Mouse (Mus musculus): ENCODE measurements around the gene Icam2. TPM values are rescaled to one million over a fixed set of nuclear protein-coding genes. Genes with fewer than 3 reads are reported as not detected.

The Icam2 gene
- polyA plus RNA-seq, 1 experiment from 2014 or later = 16.1 TPM

GRCm38 (mm10) chr11:106386409-106386808 is 1.5 kb downstream of the Icam2 start:
- Histone ChIP-seq H3K27ac (ENCODE audit: low read depth, low read length) (no peak overlapping the region), H3K27me3 (ENCODE audit: control insufficient read depth, insufficient read depth, low read length) (no peaks in the 10 kb centered on the region), H3K9me3 (ENCODE audit: control insufficient read depth, low read length) (no peaks in the 10 kb centered on the region), H3K9ac (ENCODE audit: low read length) (no peak overlapping the region), H3K4me3 (ENCODE audit: low read depth, low read length) (no peak overlapping the region), H3K4me1 (ENCODE audit: control insufficient read depth, insufficient read depth, low read length) (no peaks in the 10 kb centered on the region), H3K36me3 (ENCODE audit: control insufficient read depth, insufficient read depth, low read length) (no peaks in the 10 kb centered on the region), H3K4me2 (ENCODE audit: low read depth) (no peak overlapping the region)
- WGBS = 86% methylated on average over 3 of the region's 3 CpGs
- ATAC-seq (ENCODE audit: insufficient read depth, low FRiP score, low TSS enrichment) = no peak
- DNase-seq (ENCODE audit: low spot score) = no peak

GRCm38 (mm10) chr11:106383051-106383790 is 4.7 kb downstream of the Icam2 start:
- DNase-seq (ENCODE audit: low spot score) (no peak), ATAC-seq (ENCODE audit: insufficient read depth, low FRiP score, low TSS enrichment) (no peak)
- Histone ChIP-seq H3K9ac (ENCODE audit: low read length) (no peak overlapping the region), H3K4me1 (ENCODE audit: control insufficient read depth, insufficient read depth, low read length) (no peaks in the 10 kb centered on the region), H3K9me3 (ENCODE audit: control insufficient read depth, low read length) (no peaks in the 10 kb centered on the region), H3K4me3 (ENCODE audit: low read depth, low read length) (no peak overlapping the region), H3K36me3 (ENCODE audit: control insufficient read depth, insufficient read depth, low read length) (no peaks in the 10 kb centered on the region), H3K27ac (ENCODE audit: low read depth, low read length) (no peak overlapping the region), H3K4me2 (ENCODE audit: low read depth) (no peak overlapping the region), H3K27me3 (ENCODE audit: control insufficient read depth, insufficient read depth, low read length) (no peaks in the 10 kb centered on the region)
- 83% methylated on average over 6 of the region's 6 CpGs for WGBS

- Histone ChIP-seq H3K4me2 (ENCODE audit: low read depth) (no peak overlapping the region), H3K4me3 (ENCODE audit: low read depth, low read length) (no peak overlapping the region), H3K4me1 (ENCODE audit: control insufficient read depth, insufficient read depth, low read length) (no peaks in the 10 kb centered on the region), H3K27me3 (ENCODE audit: control insufficient read depth, insufficient read depth, low read length) (no peaks in the 10 kb centered on the region), H3K9me3 (ENCODE audit: control insufficient read depth, low read length) (no peaks in the 10 kb centered on the region), H3K27ac (ENCODE audit: low read depth, low read length) (no peak overlapping the region), H3K36me3 (ENCODE audit: control insufficient read depth, insufficient read depth, low read length) (no peaks in the 10 kb centered on the region), H3K9ac (ENCODE audit: low read length) (no peak overlapping the region)
- ATAC-seq (ENCODE audit: insufficient read depth, low FRiP score, low TSS enrichment) = no peak
- 90% methylated on average over 5 of the region's 5 CpGs for WGBS
- DNase-seq (ENCODE audit: low spot score) = no peak
Measured at GRCm38 (mm10) chr11:106382424-106382823, 5.5 kb downstream of the Icam2 start.

- no peak for ATAC-seq (ENCODE audit: insufficient read depth, low FRiP score, low TSS enrichment)
- H3K9ac ChIP-seq (ENCODE audit: low read length) = no peak overlapping the region
- WGBS = 91% methylated on average over 7 of the region's 7 CpGs
- H3K27me3 ChIP-seq (ENCODE audit: control insufficient read depth, insufficient read depth, low read length) = no peaks in the 10 kb centered on the region
- no peak overlapping the region for H3K4me3 ChIP-seq (ENCODE audit: low read depth, low read length)
- no peaks in the 10 kb centered on the region for H3K9me3 ChIP-seq (ENCODE audit: control insufficient read depth, low read length)
- H3K4me1 ChIP-seq (ENCODE audit: control insufficient read depth, insufficient read depth, low read length) = no peaks in the 10 kb centered on the region
- no peak for DNase-seq (ENCODE audit: low spot score)
- H3K36me3 ChIP-seq (ENCODE audit: control insufficient read depth, insufficient read depth, low read length) = no peaks in the 10 kb centered on the region
- no peak overlapping the region for H3K27ac ChIP-seq (ENCODE audit: low read depth, low read length)
- H3K4me2 ChIP-seq (ENCODE audit: low read depth) = no peak overlapping the region
Measured at GRCm38 (mm10) chr11:106381883-106382282, 6.0 kb downstream of the Icam2 start.

GRCm38 (mm10) chr11:106381011-106381410 is 6.9 kb downstream of the Icam2 start:
- WGBS = 84% methylated on average over 11 of the region's 11 CpGs
- Histone ChIP-seq H3K4me2 (ENCODE audit: low read depth) (no peak overlapping the region), H3K4me1 (ENCODE audit: control insufficient read depth, insufficient read depth, low read length) (no peaks in the 10 kb centered on the region), H3K9me3 (ENCODE audit: control insufficient read depth, low read length) (no peaks in the 10 kb centered on the region), H3K36me3 (ENCODE audit: control insufficient read depth, insufficient read depth, low read length) (no peaks in the 10 kb centered on the region), H3K4me3 (ENCODE audit: low read depth, low read length) (no peak overlapping the region), H3K9ac (ENCODE audit: low read length) (no peak overlapping the region), H3K27ac (ENCODE audit: low read depth, low read length) (no peak overlapping the region), H3K27me3 (ENCODE audit: control insufficient read depth, insufficient read depth, low read length) (no peaks in the 10 kb centered on the region)
- ATAC-seq (ENCODE audit: insufficient read depth, low FRiP score, low TSS enrichment) = no peak
- DNase-seq (ENCODE audit: low spot score) = no peak

- no peak overlapping the region for H3K9ac ChIP-seq (ENCODE audit: low read length)
- DNase-seq (ENCODE audit: low spot score) = peak; percentile 4
- no peak overlapping the region for H3K4me2 ChIP-seq (ENCODE audit: low read depth)
- H3K27me3 ChIP-seq (ENCODE audit: control insufficient read depth, insufficient read depth, low read length) = no peaks in the 10 kb centered on the region
- no peaks in the 10 kb centered on the region for H3K36me3 ChIP-seq (ENCODE audit: control insufficient read depth, insufficient read depth, low read length)
- no peak overlapping the region for H3K27ac ChIP-seq (ENCODE audit: low read depth, low read length)
- no peak overlapping the region for H3K4me3 ChIP-seq (ENCODE audit: low read depth, low read length)
- no peaks in the 10 kb centered on the region for H3K9me3 ChIP-seq (ENCODE audit: control insufficient read depth, low read length)
- no peak for ATAC-seq (ENCODE audit: insufficient read depth, low FRiP score, low TSS enrichment)
- no peaks in the 10 kb centered on the region for H3K4me1 ChIP-seq (ENCODE audit: control insufficient read depth, insufficient read depth, low read length)
- 80% methylated on average over 5 of the region's 5 CpGs for WGBS
Measured at GRCm38 (mm10) chr11:106374979-106375378, 12.9 kb downstream of the Icam2 start.

GRCm38 (mm10) chr11:106374559-106374958 is 13.3 kb downstream of the Icam2 start:
- ATAC-seq (ENCODE audit: insufficient read depth, low FRiP score, low TSS enrichment) (no peak), DNase-seq (ENCODE audit: low spot score) (no peak)
- Histone ChIP-seq H3K36me3 (ENCODE audit: control insufficient read depth, insufficient read depth, low read length) (no peaks in the 10 kb centered on the region), H3K9ac (ENCODE audit: low read length) (no peak overlapping the region), H3K27ac (ENCODE audit: low read depth, low read length) (no peak overlapping the region), H3K4me3 (ENCODE audit: low read depth, low read length) (no peak overlapping the region), H3K27me3 (ENCODE audit: control insufficient read depth, insufficient read depth, low read length) (no peaks in the 10 kb centered on the region), H3K9me3 (ENCODE audit: control insufficient read depth, low read length) (no peaks in the 10 kb centered on the region), H3K4me1 (ENCODE audit: control insufficient read depth, insufficient read depth, low read length) (no peaks in the 10 kb centered on the region), H3K4me2 (ENCODE audit: low read depth) (no peak overlapping the region)
- 60% methylated on average over 9 of the region's 9 CpGs for WGBS

- DNase-seq (ENCODE audit: low spot score) = no peak
- no peak for ATAC-seq (ENCODE audit: insufficient read depth, low FRiP score, low TSS enrichment)
- Histone ChIP-seq H3K36me3 (ENCODE audit: control insufficient read depth, insufficient read depth, low read length) (no peaks in the 10 kb centered on the region), H3K4me1 (ENCODE audit: control insufficient read depth, insufficient read depth, low read length) (no peaks in the 10 kb centered on the region), H3K27me3 (ENCODE audit: control insufficient read depth, insufficient read depth, low read length) (no peaks in the 10 kb centered on the region), H3K9ac (ENCODE audit: low read length) (no peak overlapping the region), H3K9me3 (ENCODE audit: control insufficient read depth, low read length) (no peaks in the 10 kb centered on the region), H3K27ac (ENCODE audit: low read depth, low read length) (no peak overlapping the region), H3K4me2 (ENCODE audit: low read depth) (no peak overlapping the region), H3K4me3 (ENCODE audit: low read depth, low read length) (no peak overlapping the region)
- WGBS = 62% methylated on average over 11 of the region's 11 CpGs
Measured at GRCm38 (mm10) chr11:106373998-106374397, 13.9 kb downstream of the Icam2 start.

GRCm38 (mm10) chr11:106366316-106366715 is 21.6 kb downstream of the Icam2 start:
- Histone ChIP-seq H3K4me1 (ENCODE audit: control insufficient read depth, insufficient read depth, low read length) (no peaks in the 10 kb centered on the region), H3K9ac (ENCODE audit: low read length) (no peak overlapping the region), H3K9me3 (ENCODE audit: control insufficient read depth, low read length) (no peaks in the 10 kb centered on the region), H3K4me2 (ENCODE audit: low read depth) (no peak overlapping the region), H3K4me3 (ENCODE audit: low read depth, low read length) (no peak overlapping the region), H3K27me3 (ENCODE audit: control insufficient read depth, insufficient read depth, low read length) (no peaks in the 10 kb centered on the region), H3K36me3 (ENCODE audit: control insufficient read depth, insufficient read depth, low read length) (no peaks in the 10 kb centered on the region), H3K27ac (ENCODE audit: low read depth, low read length) (no peak overlapping the region)
- WGBS = 17% methylated on average over 3 of the region's 3 CpGs
- DNase-seq (ENCODE audit: low spot score) (peak; percentile 79), ATAC-seq (ENCODE audit: insufficient read depth, low FRiP score, low TSS enrichment) (no peak)

Data from neural tube, embryonic 11.5 days (tissue).